Mouse (Mus musculus) intestine, embryonic 16.5 days (tissue): Measurements from ENCODE around the gene Gm16253. TPM values are rescaled to one million over a fixed set of nuclear protein-coding genes. Genes with fewer than 3 reads are reported as not detected.

Experiments used
- ATAC-seq: fragments of 200-750 bp; cut with Nextera tagmentation; 2 replicates; pipeline ENCODE4 v1.8.0; 2017; ENCODE audit warnings: moderate TSS enrichment, moderate library complexity
- H3K27ac ChIP-seq: fragments of 300-500 bp; sonication (generic); 2 replicates; pipeline ENCODE4 v1.5.1; 2014; ENCODE audit warnings: mild to moderate bottlenecking, low read length
- H3K27me3 ChIP-seq: fragments of 300-500 bp; sonication (generic); replicated peaks from 2 replicates; pipeline ENCODE4 v1.6.1; 2014; ENCODE audit warnings: low read length, control low read depth, mixed read lengths; ENCODE audit not compliant: control insufficient read depth, insufficient read depth
- H3K36me3 ChIP-seq: fragments of 300-500 bp; sonication (generic); 2 replicates; pipeline ENCODE4 v1.6.1; 2014; ENCODE audit warnings: low read length, control low read depth; ENCODE audit not compliant: control insufficient read depth, insufficient read depth
- H3K4me1 ChIP-seq: fragments of 300-500 bp; sonication (generic); 2 replicates; pipeline ENCODE4 v1.6.1; 2014; ENCODE audit warnings: low read length, control low read depth, mixed read lengths; ENCODE audit not compliant: control insufficient read depth, insufficient read depth
- H3K4me2 ChIP-seq: fragments of 300-500 bp; sonication (generic); 2 replicates; pipeline ENCODE4 v1.6.1; 2014; ENCODE audit warnings: low read depth, low read length, control low read depth
- H3K4me3 ChIP-seq: fragments of 300-500 bp; sonication (generic); 2 replicates; pipeline ENCODE4 v1.5.1; 2014; ENCODE audit warnings: mild to moderate bottlenecking, low read length
- H3K9ac ChIP-seq: fragments of 300-500 bp; sonication (generic); 2 replicates; pipeline ENCODE4 v1.6.1; 2014; ENCODE audit warnings: low read depth, low read length
- H3K9me3 ChIP-seq: fragments of 300-500 bp; sonication (generic); 2 replicates; pipeline ENCODE4 v1.6.1; 2016; ENCODE audit warnings: low read length, control low read depth; ENCODE audit not compliant: control insufficient read depth
- WGBS: fragments of 180-500 bp; shearing (Covaris S2); extraction: QIAGEN DNeasy Blood & Tissue Kit; methylation state at CpG from one replicate; pipeline ENCODE4 v1.1.7; 2014; 5-methylcytosine and 5-hydroxymethylcytosine counted together
- polyA plus RNA-seq: library from polyadenylated mRNA; unstranded; fragments of >200 nt; fragmentation: Nextera tagmentation; extraction: Ambion mirVana; gene quantifications from 2 replicates; pipeline ENCODE4 v1.2.1, GENCODE M21; 2015

Gm16253 gene
- polyA plus RNA-seq, 1 experiment from 2014 or later: 0.97 TPM

- Histone ChIP-seq H3K27ac (peak overlapping the region; percentile 75), H3K4me2 (0 out of 2 replicates have a peak overlapping the region, but pooled peaks have one; percentile 17), H3K4me3 (no peak overlapping the region), H3K4me1 (peaks cover 29% of the 10 kb centered on the region), H3K9ac (0 out of 2 replicates have a peak overlapping the region, but pooled peaks have one; percentile 9), H3K9me3 (no peaks in the 10 kb centered on the region), H3K27me3 (no peaks in the 10 kb centered on the region), H3K36me3 (peaks cover 5% of the 10 kb centered on the region; the same call in 1 of the 2 replicates)
- 25% methylated on average over 12 of the region's 12 CpGs for WGBS
- peak; percentile 21 for ATAC-seq
Measured at GRCm38 (mm10) chr3:96555041-96555596, 21.7 kb upstream of the Gm16253 start.

DNA sequence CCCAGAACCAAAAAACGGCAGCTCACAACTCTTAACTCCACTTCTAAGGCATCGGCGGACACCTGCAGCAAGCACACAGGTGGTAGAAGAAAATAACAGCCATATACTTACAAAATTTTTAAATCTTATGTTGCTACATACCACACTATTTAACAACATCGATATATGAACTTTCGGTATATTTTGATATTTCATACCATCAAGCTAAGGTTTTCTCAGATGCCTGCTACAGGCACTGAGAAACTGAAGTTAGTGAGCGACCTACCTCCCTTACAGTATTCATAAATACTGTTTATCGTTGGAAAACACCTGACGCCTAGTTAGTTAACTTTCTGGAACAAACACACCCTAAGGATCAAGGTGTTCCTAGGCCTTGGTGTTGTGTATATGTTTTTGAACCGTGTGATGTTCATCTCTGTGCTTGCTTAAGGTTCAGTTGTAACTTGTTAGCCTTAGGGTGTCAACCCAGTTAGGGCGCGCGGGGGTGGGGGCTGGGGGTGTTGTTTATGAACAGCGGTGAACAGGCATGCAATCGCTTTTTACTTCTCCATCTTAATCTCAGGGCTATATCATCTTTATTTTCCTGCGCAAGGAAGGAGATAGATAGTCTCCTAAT, 20.7 kb upstream of the Gm16253 start:
- H3K4me2 ChIP-seq: peak overlapping the region; percentile 86
- no peak for ATAC-seq
- H3K36me3 ChIP-seq: peaks cover 9% of the 10 kb centered on the region
- peak overlapping the region; percentile 96 for H3K27ac ChIP-seq
- 66% methylated on average over 15 of the region's 15 CpGs for WGBS
- no peaks in the 10 kb centered on the region for H3K27me3 ChIP-seq
- peaks cover 39% of the 10 kb centered on the region for H3K4me1 ChIP-seq
- H3K4me3 ChIP-seq: peak overlapping the region; percentile 89
- peak overlapping the region; percentile 76 for H3K9ac ChIP-seq
- H3K9me3 ChIP-seq: no peaks in the 10 kb centered on the region

DNA sequence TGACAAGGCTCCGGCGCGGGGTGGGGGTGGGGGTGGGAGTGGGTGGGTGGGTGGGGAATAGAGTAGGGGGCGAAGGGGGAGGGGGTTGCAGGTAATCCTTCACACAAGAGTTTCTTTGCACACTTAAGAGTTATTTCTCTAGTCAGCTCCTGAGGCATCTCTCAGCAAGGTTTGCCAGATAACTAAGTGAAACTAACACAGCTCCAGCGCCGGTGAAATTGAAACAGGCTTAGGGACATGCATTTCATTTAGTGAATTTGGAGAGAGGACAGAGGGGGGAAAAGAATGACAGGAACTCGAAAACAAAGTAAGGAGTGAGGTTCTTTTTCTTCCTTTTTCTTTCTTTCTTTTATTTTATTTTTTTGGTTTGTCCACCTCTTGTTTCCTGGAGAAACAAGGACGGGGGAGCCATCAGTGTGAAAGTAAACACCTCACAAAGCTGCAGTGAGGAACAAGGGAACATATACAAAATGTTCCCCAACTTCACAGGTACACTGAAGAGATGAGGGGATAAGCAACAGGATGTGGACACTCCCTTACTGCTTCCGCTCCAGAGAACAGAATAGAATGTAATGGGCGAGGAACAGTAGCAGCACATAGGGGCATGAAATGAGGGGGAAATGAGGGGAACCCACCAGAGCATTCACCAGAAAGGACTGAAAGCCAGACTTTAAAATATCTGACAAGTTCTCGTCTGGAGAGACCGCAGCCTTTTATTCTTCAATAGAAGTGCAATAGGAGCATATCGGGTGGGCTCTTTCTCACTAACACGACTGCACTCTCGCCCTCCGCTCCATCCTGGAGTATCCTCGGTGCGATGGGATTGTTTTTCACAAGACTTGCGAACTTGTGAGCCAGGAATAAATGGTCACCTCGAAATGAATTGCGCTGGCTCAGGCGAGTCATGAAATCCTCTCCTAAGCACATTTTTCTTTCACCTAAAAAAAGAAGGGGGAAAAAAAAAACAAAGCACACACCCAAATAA, 19.8 kb upstream of the Gm16253 start:
- H3K27ac ChIP-seq: peak overlapping the region; percentile 96
- peak overlapping the region; percentile 89 for H3K4me3 ChIP-seq
- peak overlapping the region; percentile 86 for H3K4me2 ChIP-seq
- ATAC-seq: no peak
- no peaks in the 10 kb centered on the region for H3K9me3 ChIP-seq
- H3K27me3 ChIP-seq: no peaks in the 10 kb centered on the region
- H3K4me1 ChIP-seq: peaks cover 40% of the 10 kb centered on the region
- H3K36me3 ChIP-seq: peaks cover 13% of the 10 kb centered on the region
- 3% methylated on average over 22 of the region's 22 CpGs for WGBS
- peak overlapping the region; percentile 76 for H3K9ac ChIP-seq

DNA sequence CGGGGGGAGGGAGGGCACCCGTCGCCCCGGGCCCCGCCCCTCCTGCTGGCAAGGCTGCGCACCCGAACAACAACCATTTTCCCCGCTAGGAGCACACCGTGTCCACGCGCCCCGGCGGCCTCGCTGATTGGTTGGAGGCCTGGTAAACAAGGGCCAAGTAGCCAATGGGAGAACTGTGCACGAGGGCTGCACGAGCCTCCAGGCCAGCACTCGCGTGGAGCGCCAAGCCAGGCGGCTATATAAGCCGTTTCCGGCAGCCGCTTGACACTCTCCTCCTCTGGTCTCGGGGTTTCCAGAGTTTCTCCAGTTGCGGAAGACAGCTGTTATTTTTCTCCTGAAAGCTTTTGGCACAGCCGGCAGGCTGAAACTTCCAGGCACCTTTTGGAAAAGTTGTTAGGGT, 19.1 kb upstream of the Gm16253 start, which contains the start of gene Txnip:
TSS of gene Txnip (plus strand) at position 264 of the 400 bp plus-strand sequence.
- Histone ChIP-seq H3K36me3 (peaks cover 13% of the 10 kb centered on the region), H3K9me3 (no peaks in the 10 kb centered on the region), H3K4me1 (peaks cover 41% of the 10 kb centered on the region), H3K9ac (peak within 1 kb of the TSS; percentile 94), H3K27ac (peak within 1 kb of the TSS; percentile 98), H3K4me2 (peak within 1 kb of the TSS; percentile 86), H3K4me3 (peak within 1 kb of the TSS; percentile 89), H3K27me3 (no peaks in the 10 kb centered on the region)
- under 1% methylated on average over 26 of the region's 26 CpGs for WGBS
- ATAC-seq: peak; percentile 95

DNA sequence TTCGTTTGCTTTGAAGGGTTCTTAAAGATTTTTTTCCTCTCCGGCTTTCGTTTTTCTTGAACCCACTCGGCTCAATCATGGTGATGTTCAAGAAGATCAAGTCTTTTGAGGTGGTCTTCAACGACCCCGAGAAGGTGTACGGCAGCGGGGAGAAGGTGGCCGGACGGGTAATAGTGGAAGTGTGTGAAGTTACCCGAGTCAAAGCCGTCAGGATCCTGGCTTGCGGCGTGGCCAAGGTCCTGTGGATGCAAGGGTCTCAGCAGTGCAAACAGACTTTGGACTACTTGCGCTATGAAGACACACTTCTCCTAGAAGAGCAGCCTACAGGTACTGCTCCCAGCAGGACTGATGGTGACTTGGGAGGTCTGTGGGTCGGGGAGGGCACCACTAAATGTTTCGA, 18.6 kb upstream of the Gm16253 start:
- H3K36me3 ChIP-seq: peaks cover 13% of the 10 kb centered on the region
- peak overlapping the region; percentile 80 for H3K4me2 ChIP-seq
- peak; percentile 19 for ATAC-seq
- H3K4me3 ChIP-seq: peak overlapping the region; percentile 89
- H3K27me3 ChIP-seq: no peaks in the 10 kb centered on the region
- no peaks in the 10 kb centered on the region for H3K9me3 ChIP-seq
- H3K4me1 ChIP-seq: peaks cover 41% of the 10 kb centered on the region
- H3K27ac ChIP-seq: peak overlapping the region; percentile 98
- under 1% methylated on average over 17 of the region's 17 CpGs for WGBS
- peak overlapping the region; percentile 94 for H3K9ac ChIP-seq

- ATAC-seq: no peak
- peak overlapping the region; percentile 94 for H3K9ac ChIP-seq
- H3K27me3 ChIP-seq: no peaks in the 10 kb centered on the region
- peaks cover 13% of the 10 kb centered on the region for H3K36me3 ChIP-seq
- peaks cover 44% of the 10 kb centered on the region for H3K4me1 ChIP-seq
- peak overlapping the region; percentile 89 for H3K4me3 ChIP-seq
- peak overlapping the region; percentile 98 for H3K27ac ChIP-seq
- H3K9me3 ChIP-seq: no peaks in the 10 kb centered on the region
- peak overlapping the region; percentile 80 for H3K4me2 ChIP-seq
- 13% methylated on average over 10 of the region's 10 CpGs for WGBS
Measured at GRCm38 (mm10) chr3:96558668-96559196, 18.1 kb upstream of the Gm16253 start.

GRCm38 (mm10) chr3:96559398-96559910, 17.3 kb upstream of the Gm16253 start:
- H3K4me1 ChIP-seq: peaks cover 51% of the 10 kb centered on the region
- WGBS: 47% methylated on average over 12 of the region's 12 CpGs
- H3K27me3 ChIP-seq: no peaks in the 10 kb centered on the region
- ATAC-seq: no peak
- peak overlapping the region; percentile 98 for H3K27ac ChIP-seq
- peaks cover 13% of the 10 kb centered on the region for H3K36me3 ChIP-seq
- H3K4me2 ChIP-seq: peak overlapping the region; percentile 80
- peak overlapping the region; percentile 94 for H3K9ac ChIP-seq
- no peaks in the 10 kb centered on the region for H3K9me3 ChIP-seq
- H3K4me3 ChIP-seq: peak overlapping the region; percentile 89

GRCm38 (mm10) chr3:96559911-96560850, 16.6 kb upstream of the Gm16253 start:
- Histone ChIP-seq H3K4me3 (peak overlapping the region; percentile 89), H3K27me3 (no peaks in the 10 kb centered on the region), H3K4me1 (peaks cover 52% of the 10 kb centered on the region), H3K36me3 (peaks cover 13% of the 10 kb centered on the region), H3K9me3 (no peaks in the 10 kb centered on the region), H3K4me2 (peak overlapping the region; percentile 80), H3K9ac (peak overlapping the region; percentile 94), H3K27ac (peak overlapping the region; percentile 98)
- ATAC-seq: no peak
- WGBS: 59% methylated on average over 23 of the region's 23 CpGs
